ENCODE assay signal across 12 mouse cellular contexts in the genomic region with DNA sequence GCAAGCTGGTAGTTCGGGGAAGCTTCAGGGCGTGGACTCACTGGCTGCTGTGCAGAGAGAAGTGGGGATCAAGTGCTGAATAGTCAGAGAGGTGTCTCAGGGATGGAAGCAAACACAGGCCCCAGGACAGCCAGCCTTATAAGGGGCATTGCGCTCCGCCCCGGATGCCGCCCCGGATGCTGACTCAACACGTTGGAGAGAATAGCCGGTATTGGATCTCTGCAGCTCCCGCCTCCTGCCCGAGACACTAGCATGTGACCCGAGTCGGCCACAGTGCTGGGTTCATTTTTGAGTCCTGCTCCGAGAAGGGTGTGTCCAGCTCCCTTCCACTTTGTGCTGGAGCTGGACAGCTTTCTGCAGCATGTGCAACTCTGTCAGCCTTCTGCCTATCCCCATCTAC. TPM values are rescaled to one million over a fixed set of nuclear protein-coding genes. Genes with fewer than 3 reads are reported as not detected.
A peak's percentile ranks its signal among the peaks of the same experiment; 100 is the strongest.
DNase-seq lines count a peak whose midpoint lies in the region; ATAC-seq lines count a peak whose summit lies in the region.
"Had no signal": no experiment of that assay in that cellular context is flagged by ENCODE, and none has a peak within 500 bp of the region (broad histone marks: within the 10 kb centered on the region; RNA-seq: fewer than 3 reads in every experiment).

No protein-coding gene starts in this region.

- no peak overlapping the region for H3K27ac ChIP-seq in heart, embryonic 14.5 days (replicated peaks in 1 of 2; ENCODE audit: control insufficient read depth in 1 of 2, insufficient read depth in 1 of 2, low read depth in 2 of 2, low read length in 2 of 2)
- H3K27ac ChIP-seq in forebrain, embryonic 15.5 days (replicated peaks): no peak overlapping the region
- H3K27ac ChIP-seq: heart, embryonic 13.5 days had no signal

- peaks cover 3 to 8% of the 10 kb centered on the region in 2 experiments for H3K4me1 ChIP-seq in heart, embryonic 14.5 days (ENCODE audit: control insufficient read depth in 2 of 2, insufficient read depth in 2 of 2, low read length in 2 of 2)
- peaks cover 16% of the 10 kb centered on the region for H3K4me1 ChIP-seq in forebrain, embryonic 15.5 days

- H3K9me3 ChIP-seq in heart, embryonic 14.5 days (ENCODE audit: control insufficient read depth, low read length): no peaks in the 10 kb centered on the region
- H3K9me3 ChIP-seq in forebrain, embryonic 15.5 days: no peaks in the 10 kb centered on the region
- H3K9me3 ChIP-seq: heart, embryonic 13.5 days had no signal

- H3K4me2 ChIP-seq in heart, embryonic 14.5 days (ENCODE audit: low read length): no peak overlapping the region
- H3K4me2 ChIP-seq in forebrain, embryonic 15.5 days (replicated peaks): no peak overlapping the region
- H3K4me2 ChIP-seq: heart, embryonic 13.5 days had no signal

- H3K4me3 ChIP-seq in heart, embryonic 14.5 days (ENCODE audit: control insufficient read depth in 1 of 2, insufficient read depth in 1 of 2, low read depth in 1 of 2, low read length in 2 of 2): no peak overlapping the region
- no peak overlapping the region for H3K4me3 ChIP-seq in forebrain, embryonic 15.5 days
- H3K4me3 ChIP-seq: heart, embryonic 13.5 days had no signal

- 0 out of 2 replicates have a peak, but pooled peaks have one; percentile 4 for ATAC-seq in heart, embryonic 14.5 days (ENCODE audit: insufficient number of reproducible peaks, insufficient read depth, low FRiP score, low read depth)
- no peak for ATAC-seq in forebrain, embryonic 15.5 days (replicated peaks)

- no peaks in the 10 kb centered on the region for H3K27me3 ChIP-seq in heart, embryonic 14.5 days (ENCODE audit: control insufficient read depth, insufficient read depth, low read length)
- no peaks in the 10 kb centered on the region for H3K27me3 ChIP-seq in forebrain, embryonic 15.5 days
- H3K27me3 ChIP-seq: heart, embryonic 13.5 days had no signal

- DNase-seq in kidney, postnatal 36 days: peak; percentile 39 to 56
- DNase-seq in kidney, adult 18-20 months: no peak
- DNase-seq in R1 (ENCODE audit: low read depth, low spot score): peak; percentile 88
- peak; percentile 67 for DNase-seq in lung, postnatal 36 days
- DNase-seq in left cerebral cortex, adult 11 months (ENCODE audit: low spot score): no peak
- no peak for DNase-seq in retina, postnatal 1 day
- DNase-seq: right cerebral cortex, postnatal 14 days; thymus, adult 2 months had no signal

- WGBS in heart, embryonic 14.5 days: 49% methylated on average over 14 of the region's 14 CpGs
- WGBS in forebrain, embryonic 15.5 days: 81% methylated on average over 14 of the region's 14 CpGs

- no peak overlapping the region for H3K9ac ChIP-seq in heart, embryonic 14.5 days (ENCODE audit: low read length)
- no peak overlapping the region for H3K9ac ChIP-seq in forebrain, embryonic 15.5 days (replicated peaks)
- H3K9ac ChIP-seq: heart, embryonic 13.5 days had no signal

- no peaks in the 10 kb centered on the region for H3K36me3 ChIP-seq in heart, embryonic 14.5 days (ENCODE audit: control insufficient read depth, insufficient read depth, low read length)
- no peaks in the 10 kb centered on the region for H3K36me3 ChIP-seq in forebrain, embryonic 15.5 days
- H3K36me3 ChIP-seq: G1E; heart, embryonic 13.5 days had no signal

RNA-seq across cellular contexts. Expression of a gene that starts 3.7 kb away (rescaled TPM):
- polyA plus RNA-seq in heart, embryonic 14.5 days (2014; fragmentation: Nextera tagmentation; extraction: Ambion mirVana): 8.0 and 10.3 TPM in 2 replicates
- 1.3 and 4.6 TPM in 2 replicates for polyA plus RNA-seq in forebrain, embryonic 15.5 days (2015; fragmentation: Nextera tagmentation; extraction: Ambion mirVana)

RNA-seq across cellular contexts. Expression of a gene that starts 4.3 kb away (rescaled TPM):
- 399 and 401 TPM in 2 replicates for polyA plus RNA-seq in heart, embryonic 14.5 days (2014; fragmentation: Nextera tagmentation; extraction: Ambion mirVana)
- polyA plus RNA-seq in forebrain, embryonic 15.5 days (2015; fragmentation: Nextera tagmentation; extraction: Ambion mirVana): 421 and 426 TPM in 2 replicates

RNA-seq across cellular contexts. Expression of a gene that starts 17.2 kb away (rescaled TPM):
- polyA plus RNA-seq in heart, embryonic 14.5 days (2014; fragmentation: Nextera tagmentation; extraction: Ambion mirVana): not detected in 2 replicates
- polyA plus RNA-seq in forebrain, embryonic 15.5 days (2015; fragmentation: Nextera tagmentation; extraction: Ambion mirVana): not detected in 2 replicates

RNA-seq across cellular contexts. Expression of a gene that starts 29.5 kb away (rescaled TPM):
- 552 and 561 TPM in 2 replicates for polyA plus RNA-seq in heart, embryonic 14.5 days (2014; fragmentation: Nextera tagmentation; extraction: Ambion mirVana)
- polyA plus RNA-seq in forebrain, embryonic 15.5 days (2015; fragmentation: Nextera tagmentation; extraction: Ambion mirVana): 225 and 228 TPM in 2 replicates

RNA-seq across cellular contexts. Expression of a gene that starts 39.0 kb away (rescaled TPM):
- polyA plus RNA-seq in heart, embryonic 14.5 days (2014; fragmentation: Nextera tagmentation; extraction: Ambion mirVana): 85.2 and 90.7 TPM in 2 replicates
- polyA plus RNA-seq in forebrain, embryonic 15.5 days (2015; fragmentation: Nextera tagmentation; extraction: Ambion mirVana): 9.0 and 11.1 TPM in 2 replicates

Comparison
In these comparisons a context has a peak if more than half of its experiments do, and no peak if none do; other contexts are left out.
1. DNase-seq: peak in kidney, postnatal 36 days (2 of 2), R1 (single experiment) and lung, postnatal 36 days (single experiment); none in kidney, adult 18-20 months (single experiment), left cerebral cortex, adult 11 months (single experiment) and retina, postnatal 1 day (single experiment).